Mouse (Mus musculus) lung, postnatal 0 days (tissue): ENCODE measurements around the gene Prrg2. TPM values are rescaled to one million over a fixed set of nuclear protein-coding genes. Genes with fewer than 3 reads are reported as not detected.
"Not testable (repeated sequence)": the region's sequence is repeated elsewhere in the genome, so short reads cannot be mapped to it uniquely, and the experiment has no call there.

ENCODE experiments used
- ATAC-seq: fragments of 200-750 bp; cut with Nextera tagmentation; 2 replicates; pipeline ENCODE4 v1.8.0; 2017; ENCODE audit warnings: moderate library complexity
- DNase-seq: peaks from one replicate; pipeline ENCODE4 v3.0.0-alpha.2; 2016; ENCODE audit warnings: low spot score
- H3K27ac ChIP-seq: fragments of 300-500 bp; sonication (generic); 2 replicates; pipeline ENCODE4 v1.5.1; 2014; ENCODE audit warnings: antibody characterized with exemption, mild to moderate bottlenecking, low read length, mixed read lengths
- H3K27me3 ChIP-seq: fragments of 300-500 bp; sonication (generic); replicated peaks from 2 replicates; pipeline ENCODE4 v1.6.1; 2014; ENCODE audit warnings: low read length, mixed read lengths; ENCODE audit not compliant: insufficient read depth
- H3K36me3 ChIP-seq: fragments of 300-500 bp; sonication (generic); 2 replicates; pipeline ENCODE4 v1.6.1; 2014; ENCODE audit warnings: low read length, mixed read lengths; ENCODE audit not compliant: insufficient read depth
- H3K4me1 ChIP-seq: fragments of 300-500 bp; sonication (generic); 2 replicates; pipeline ENCODE4 v1.6.1; 2014; ENCODE audit warnings: antibody characterized with exemption, low read depth, low read length, mixed read lengths; ENCODE audit not compliant: insufficient read depth
- H3K4me2 ChIP-seq: fragments of 300-500 bp; sonication (generic); replicated peaks from 2 replicates; pipeline ENCODE4 v1.6.1; 2014; ENCODE audit warnings: low read depth, mild to moderate bottlenecking, low read length, moderate library complexity, mixed read lengths
- H3K4me3 ChIP-seq: fragments of 300-500 bp; sonication (generic); 2 replicates; pipeline ENCODE4 v1.5.1; 2014; ENCODE audit warnings: low read depth, low read length
- H3K9ac ChIP-seq: fragments of 300-500 bp; sonication (generic); replicated peaks from 2 replicates; pipeline ENCODE4 v1.6.1; 2014; ENCODE audit warnings: low read depth, mild to moderate bottlenecking
- H3K9me3 ChIP-seq: fragments of 300-500 bp; sonication (generic); 2 replicates; pipeline ENCODE4 v1.6.1; 2016; ENCODE audit warnings: low read length, mixed read lengths
- CTCF ChIP-seq: IDR thresholded peaks from 2 replicates; pipeline ENCODE4 v1.5.1; 2016; ENCODE audit warnings: antibody characterized with exemption, mild to moderate bottlenecking
- EP300 ChIP-seq: IDR thresholded peaks from 2 replicates; pipeline ENCODE4 v1.6.1; 2016; ENCODE audit warnings: antibody characterized with exemption, mild to moderate bottlenecking, control low read depth
- WGBS: fragments of 180-500 bp; shearing (Covaris S2); extraction: QIAGEN DNeasy Blood & Tissue Kit; methylation state at CpG from one replicate; pipeline ENCODE4 v1.1.7; 2014; 5-methylcytosine and 5-hydroxymethylcytosine counted together
- polyA plus RNA-seq: library from polyadenylated mRNA; unstranded; fragments of >200 nt; fragmentation: Nextera tagmentation; extraction: Ambion mirVana; gene quantifications from 2 replicates; pipeline ENCODE4 v1.2.1, GENCODE M21; 2015

The Prrg2 gene
- polyA plus RNA-seq, 1 experiment from 2014 or later = 40.8 TPM

GRCm38 (mm10) chr7:45025601-45026220, 36.8 kb downstream of the Prrg2 start:
- ATAC-seq (no peak), DNase-seq (no peak)
- H3K27me3 ChIP-seq = no peaks in the 10 kb centered on the region
- WGBS = 61% methylated on average over 8 of the region's 8 CpGs
- no peak overlapping the region for H3K4me3 ChIP-seq
- peaks cover 34% of the 10 kb centered on the region for H3K36me3 ChIP-seq
- no peak overlapping the region for H3K4me2 ChIP-seq
- TF ChIP-seq EP300 (no peak), CTCF (no peak)
- no peak overlapping the region for H3K9ac ChIP-seq
- no peaks in the 10 kb centered on the region for H3K9me3 ChIP-seq
- no peak overlapping the region for H3K27ac ChIP-seq
- no peaks in the 10 kb centered on the region for H3K4me1 ChIP-seq

DNA sequence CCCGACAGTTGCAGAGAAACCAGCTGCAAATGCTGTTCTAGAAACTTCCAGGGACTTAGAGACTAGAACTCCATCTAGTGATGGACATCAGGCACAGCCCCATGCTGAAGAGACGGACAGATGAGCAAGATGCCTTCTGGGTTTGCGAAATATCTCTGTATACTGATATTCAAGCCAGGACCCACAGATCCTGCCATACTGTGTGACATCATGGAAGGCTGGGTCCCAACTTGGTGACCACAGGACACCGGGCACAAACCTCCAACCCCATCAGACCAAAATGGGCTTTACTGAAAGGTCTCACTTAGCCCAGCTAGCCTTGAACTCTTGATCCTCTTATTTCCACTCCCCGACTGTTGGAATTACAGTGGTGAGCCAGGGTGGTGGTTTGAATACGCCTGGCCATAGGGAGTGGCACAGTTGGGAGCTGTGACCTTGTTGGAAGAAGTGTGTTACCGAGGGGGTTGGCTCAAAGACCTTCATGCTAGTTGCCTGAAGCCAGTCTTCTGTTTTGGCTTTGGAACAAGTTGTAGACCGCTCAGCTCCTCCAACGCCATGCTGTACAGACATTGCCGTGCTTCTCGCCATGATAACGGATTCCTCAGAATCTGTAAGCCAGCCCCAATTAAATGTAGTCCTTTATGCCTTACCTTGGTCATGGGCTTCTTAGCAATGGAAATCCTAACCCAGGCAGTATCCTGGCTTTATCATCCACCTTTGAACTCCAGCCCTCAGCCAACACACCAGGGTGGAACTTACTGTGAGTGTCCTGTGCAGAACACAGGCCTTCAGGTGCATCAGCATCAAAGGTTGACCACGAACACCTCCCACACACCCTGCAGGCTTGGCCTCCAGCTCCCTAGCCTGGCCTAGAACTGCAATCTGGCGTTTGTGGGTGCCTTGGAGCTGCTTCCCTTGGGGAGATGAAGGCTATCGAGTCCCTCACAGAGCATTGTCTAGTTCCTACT, 37.9 kb downstream of the Prrg2 start:
- ATAC-seq (no peak), DNase-seq (no peak)
- no peaks in the 10 kb centered on the region for H3K9me3 ChIP-seq
- H3K27me3 ChIP-seq = no peaks in the 10 kb centered on the region
- H3K4me3 ChIP-seq = no peak overlapping the region
- H3K9ac ChIP-seq = no peak overlapping the region
- no peak; the same call in 1 of the 2 replicates for TF ChIP-seq CTCF
- TF ChIP-seq EP300 = no peak
- H3K4me1 ChIP-seq = no peaks in the 10 kb centered on the region
- H3K27ac ChIP-seq = no peak overlapping the region
- WGBS = 80% methylated on average over 15 of the region's 15 CpGs
- peaks cover 27% of the 10 kb centered on the region for H3K36me3 ChIP-seq
- no peak overlapping the region for H3K4me2 ChIP-seq

DNA sequence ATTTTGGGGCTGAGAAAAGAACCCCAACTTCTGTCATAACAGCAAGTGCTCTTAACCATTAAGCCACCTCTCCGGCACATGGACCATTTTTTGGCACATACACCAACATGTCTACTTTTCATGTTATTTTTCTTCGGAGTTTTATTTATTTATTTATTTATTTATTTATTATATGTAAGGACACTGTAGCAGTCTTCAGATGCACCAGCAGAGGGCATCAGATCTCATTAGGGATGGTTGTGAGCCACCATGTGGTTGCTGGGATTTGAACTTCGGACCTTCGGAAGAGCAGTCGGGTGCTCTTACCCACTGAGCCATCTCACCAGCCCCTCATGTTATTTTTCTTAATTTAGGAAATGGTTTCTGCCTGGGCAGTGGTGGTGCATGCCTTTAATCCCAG, 38.8 kb downstream of the Prrg2 start:
- ATAC-seq, H3K27me3 ChIP-seq, H3K4me2 ChIP-seq, H3K4me3 ChIP-seq, H3K9me3 ChIP-seq, H3K27ac ChIP-seq, H3K9ac ChIP-seq, H3K4me1 ChIP-seq: not testable (repeated sequence)
- peaks cover 21% of the 10 kb centered on the region; the same call in 1 of the 2 replicates for H3K36me3 ChIP-seq
- WGBS = 72% methylated on average over 5 of the region's 5 CpGs
- peak; percentile 59 for TF ChIP-seq CTCF
- DNase-seq = peak; percentile 56

GRCm38 (mm10) chr7:45020225-45020624, 42.3 kb downstream of the Prrg2 start:
- TF ChIP-seq CTCF (no peak), EP300 (no peak)

DNA sequence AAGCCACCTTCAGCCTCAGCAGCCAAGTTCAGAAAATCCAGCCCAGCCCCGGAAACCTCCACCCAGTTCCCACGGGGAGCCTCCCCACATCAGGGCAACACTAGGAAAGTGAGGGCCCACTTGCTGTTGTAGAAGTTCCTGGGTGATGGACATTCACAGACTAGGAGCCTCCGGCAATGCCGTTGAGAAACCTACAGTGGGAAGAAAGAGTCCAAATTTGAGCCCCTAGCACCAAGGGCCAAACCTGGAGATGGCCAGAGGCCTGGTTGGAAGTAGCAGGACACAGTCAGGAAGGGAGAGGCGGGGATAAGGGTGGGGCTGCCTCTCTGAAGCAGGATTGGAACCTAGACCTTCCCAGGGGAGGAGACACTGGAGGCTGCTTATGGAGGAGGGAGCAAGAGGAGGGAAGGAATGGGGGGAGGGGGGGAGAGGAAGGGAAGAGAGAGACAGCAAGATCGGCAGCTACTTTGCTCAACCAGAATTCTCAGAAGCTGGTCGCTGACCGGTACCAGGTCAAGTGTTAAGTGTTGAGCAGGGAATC, 43.4 kb downstream of the Prrg2 start:
- Histone ChIP-seq H3K9me3 (no peaks in the 10 kb centered on the region), H3K4me2 (peak overlapping the region; percentile 59), H3K36me3 (peaks cover 6% of the 10 kb centered on the region; the same call in 1 of the 2 replicates), H3K27me3 (no peaks in the 10 kb centered on the region), H3K4me3 (peak overlapping the region; percentile 60), H3K9ac (peak overlapping the region; percentile 46; the same call in 1 of the 2 replicates), H3K27ac (peak overlapping the region; percentile 93), H3K4me1 (0 out of 2 replicates have a peak, but pooled peaks cover 5% of the 10 kb centered on the region)
- DNase-seq = peak; percentile 92
- TF ChIP-seq EP300 (peak; percentile 64), CTCF (no peak)
- no peak for ATAC-seq
- WGBS = 15% methylated on average over 8 of the region's 8 CpGs

More at GRCm38 (mm10) chr7:45020225-45020624, 42.3 kb downstream of the Prrg2 start:
- Histone ChIP-seq H3K4me2 (no peak overlapping the region), H3K9me3 (no peaks in the 10 kb centered on the region), H3K27me3 (no peaks in the 10 kb centered on the region), H3K4me3 (no peak overlapping the region), H3K4me1 (0 out of 2 replicates have a peak, but pooled peaks cover 5% of the 10 kb centered on the region), H3K27ac (no peak overlapping the region), H3K9ac (no peak overlapping the region), H3K36me3 (peaks cover 6% of the 10 kb centered on the region; the same call in 1 of the 2 replicates)
- ATAC-seq (no peak), DNase-seq (no peak)
- WGBS = 62% methylated on average over 9 of the region's 9 CpGs
